ENCODE assay signal across 12 mouse cellular contexts in the genomic region with DNA sequence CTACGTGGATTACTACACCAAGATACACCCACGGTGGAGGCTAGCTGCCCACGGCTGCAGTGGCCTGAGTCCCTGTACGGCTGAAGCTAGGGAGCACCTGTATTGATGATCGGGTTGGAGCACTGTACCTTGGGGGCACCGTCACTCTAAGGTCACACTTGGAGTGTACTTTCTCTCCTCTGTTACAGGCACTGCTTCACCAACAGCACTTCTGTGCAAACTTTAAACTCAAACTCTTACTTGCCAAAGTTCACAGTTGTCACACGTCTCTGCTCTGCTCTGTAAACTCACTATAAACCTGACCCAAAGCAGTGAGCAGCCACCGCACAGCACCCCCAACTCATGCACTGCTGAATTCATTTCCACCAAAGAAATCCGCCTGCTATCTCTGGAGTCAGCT.
"Had no signal": no experiment of that assay in that cellular context is flagged by ENCODE, and none has a peak within 500 bp of the region (broad histone marks: within the 10 kb centered on the region; RNA-seq: fewer than 3 reads in every experiment).

No protein-coding gene starts in this region.

- DNase-seq: kidney, adult 18-20 months; layer of hippocampus, adult 9-11 months; layer of hippocampus, postnatal 36 days; lung, embryonic 14.5 days; lung, postnatal 10 days; lung, postnatal 4 days; thymus, postnatal 14 days had no signal

- H3K27me3 ChIP-seq: hindbrain, embryonic 13.5 days; kidney, embryonic 15.5 days; midbrain, embryonic 13.5 days had no signal

- H3K9ac ChIP-seq: hindbrain, embryonic 13.5 days; kidney, embryonic 15.5 days; lung, embryonic 14.5 days; midbrain, embryonic 13.5 days had no signal

- H3K4me2 ChIP-seq: hindbrain, embryonic 13.5 days; kidney, embryonic 15.5 days; lung, embryonic 14.5 days; midbrain, embryonic 13.5 days had no signal

- H3K27ac ChIP-seq: hindbrain, embryonic 13.5 days; hindbrain, postnatal 0 days; kidney, embryonic 15.5 days; midbrain, embryonic 13.5 days; stomach, postnatal 0 days had no signal

- H3K9me3 ChIP-seq: hindbrain, embryonic 13.5 days; kidney, embryonic 15.5 days; midbrain, embryonic 13.5 days had no signal

- H3K4me3 ChIP-seq: hindbrain, embryonic 13.5 days; kidney, embryonic 15.5 days; midbrain, embryonic 13.5 days had no signal

- H3K36me3 ChIP-seq: hindbrain, embryonic 13.5 days; kidney, embryonic 15.5 days; midbrain, embryonic 13.5 days had no signal

- ATAC-seq: hindbrain, postnatal 0 days had no signal
